Mouse (Mus musculus) testis, postnatal 10 days (tissue): ENCODE measurements around the gene Pbdc1.
"Not testable (repeated sequence)": the region's sequence is repeated elsewhere in the genome, so short reads cannot be mapped to it uniquely, and the experiment has no call there.

ENCODE experiments used
- DNase-seq: peaks from one replicate; pipeline ENCODE4 v3.0.0; 2021; ENCODE audit warnings: low spot score

The Pbdc1 gene

GRCm38 (mm10) chrX:105079615-105080092 lies at the start of gene Pbdc1:
Pbdc1 (plus strand) TSS chrX:105079756.
- DNase-seq, result peak; percentile 89

- no peak for DNase-seq
These were observed 41.9 kb upstream of the Pbdc1 start for GRCm38 (mm10) chrX:105037666-105038065.

DNA sequence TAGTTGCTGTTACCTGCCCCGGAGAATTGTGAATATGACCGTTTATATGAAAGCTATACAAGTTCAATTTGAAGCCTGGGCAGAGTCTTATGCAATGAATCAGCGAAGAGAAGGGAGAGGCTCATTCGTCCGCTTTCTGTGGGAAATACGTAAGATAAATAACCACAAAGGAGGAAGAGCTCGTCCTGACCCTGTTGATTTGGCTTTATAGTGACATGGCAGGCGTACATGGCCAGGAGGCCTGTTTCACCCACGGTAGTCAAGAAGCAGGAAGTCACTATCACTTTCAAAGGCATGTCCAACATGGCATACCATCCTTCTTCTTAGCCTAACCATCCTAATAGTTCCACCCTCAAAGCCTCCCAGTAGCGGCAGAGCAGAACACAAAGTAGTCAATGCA lies 15.3 kb upstream of the Pbdc1 start:
- DNase-seq, result no peak

DNA sequence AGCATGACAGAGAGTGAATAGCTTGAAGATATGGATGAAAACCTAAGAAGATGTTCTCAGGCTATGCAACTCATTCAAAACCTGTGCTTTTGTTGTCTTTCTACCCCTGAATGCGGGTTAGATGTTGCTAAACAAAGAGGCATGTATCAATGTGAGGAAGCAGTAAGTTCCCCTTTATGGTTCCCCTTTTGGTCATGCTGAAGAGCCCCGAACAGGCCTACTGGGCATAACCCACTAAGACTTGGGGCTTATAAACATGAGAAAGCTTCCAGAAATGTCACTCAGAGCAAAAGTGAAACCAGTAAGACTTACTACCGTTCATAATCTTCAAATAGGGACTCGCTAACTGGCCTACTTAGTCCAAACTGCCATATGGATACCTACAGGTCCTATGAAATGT lies 14.8 kb upstream of the Pbdc1 start:
- no peak for DNase-seq

DNA sequence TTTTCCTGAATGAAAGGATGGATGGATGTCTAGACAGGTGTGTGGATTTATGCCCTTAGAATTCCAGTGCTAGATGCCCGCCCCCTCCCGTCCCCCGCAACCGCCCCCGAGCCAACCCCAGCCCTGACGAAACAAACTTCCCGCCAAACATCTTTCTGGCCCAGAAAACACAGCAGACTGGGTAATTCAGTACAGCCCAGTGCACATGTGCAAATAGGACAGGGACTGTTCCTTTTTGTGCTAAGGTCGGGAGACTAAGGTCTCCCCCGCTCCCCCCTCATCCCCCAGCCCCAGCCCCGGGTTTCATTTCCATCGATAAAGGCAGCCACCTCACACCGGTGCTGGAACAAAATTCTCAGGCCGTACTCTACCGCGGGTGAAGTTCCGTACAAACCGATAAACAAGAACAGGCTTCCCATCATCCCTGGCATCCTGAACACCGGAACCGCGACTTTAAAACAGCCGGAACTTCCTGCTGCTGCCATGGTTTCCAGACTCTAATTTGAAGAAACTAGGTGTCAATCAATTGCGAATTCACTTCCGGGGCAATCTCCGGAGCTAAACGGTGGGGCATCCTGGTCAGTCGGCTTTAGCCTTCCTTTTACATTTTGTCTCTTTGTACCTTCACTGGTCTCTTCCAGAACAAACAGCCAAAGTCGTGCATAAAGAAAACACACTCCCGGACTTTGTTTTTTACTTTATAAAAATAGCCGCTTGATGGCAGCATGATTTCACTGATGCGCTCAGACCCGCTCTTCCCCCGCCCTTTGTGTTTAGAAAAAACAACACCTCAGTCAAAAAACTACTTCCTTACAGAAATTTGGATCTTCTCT lies 9.7 kb upstream of the Pbdc1 start:
- peak; percentile 56 for DNase-seq

GRCm38 (mm10) chrX:105079151-105079550 lies 405 bp upstream of the Pbdc1 start:
- no peak for DNase-seq

DNA sequence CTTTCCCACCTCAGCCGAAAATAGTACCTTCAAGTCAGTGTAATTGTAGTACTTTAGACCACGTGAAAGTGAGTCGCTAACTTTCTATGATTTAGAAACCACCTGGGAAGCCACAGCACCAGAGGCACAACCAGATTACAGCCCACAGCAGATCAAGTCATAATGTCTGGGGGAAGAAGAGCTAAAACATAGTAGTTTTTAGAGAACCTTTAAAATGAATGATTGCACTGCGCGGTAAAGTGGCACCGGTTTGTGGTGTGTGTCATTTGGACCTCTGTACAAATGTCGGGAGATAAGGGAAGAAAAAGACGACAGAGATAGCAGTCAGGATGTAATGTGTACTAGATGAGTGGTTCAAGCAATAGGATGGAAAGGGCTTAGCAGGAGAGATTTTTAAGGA lies 540 bp downstream of the Pbdc1 start:
- no peak for DNase-seq

- DNase-seq, result not testable (repeated sequence)
These were observed 3.5 kb downstream of the Pbdc1 start for GRCm38 (mm10) chrX:105083013-105083412.

DNA sequence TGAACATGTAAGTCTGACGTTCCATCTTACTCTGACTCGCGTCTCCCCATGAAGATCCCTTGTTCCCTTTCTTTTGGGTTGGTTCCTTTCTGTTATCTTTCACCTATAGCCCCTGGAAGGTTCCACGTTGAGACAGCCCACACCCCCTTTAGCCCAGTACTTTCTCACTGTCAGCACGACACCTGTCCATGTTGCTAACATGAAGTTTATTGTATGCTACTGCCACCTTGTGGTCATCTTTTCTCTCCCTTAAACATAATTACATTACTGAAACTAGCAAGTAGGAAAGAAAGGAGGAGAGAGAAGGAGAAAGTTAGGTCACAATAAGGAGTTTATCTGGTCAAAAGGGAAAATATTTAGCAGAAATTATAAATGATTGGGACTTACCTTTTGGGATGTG lies 24.6 kb downstream of the Pbdc1 start:
- no peak for DNase-seq

- no peak for DNase-seq
These were observed 35.4 kb downstream of the Pbdc1 start for GRCm38 (mm10) chrX:105114994-105115393.

- peak; percentile 75 for DNase-seq
These were observed 41.0 kb downstream of the Pbdc1 start, which contains the start of gene Magee1 for GRCm38 (mm10) chrX:105120275-105121226. Magee1 (plus strand) TSS chrX:105120378.

DNA sequence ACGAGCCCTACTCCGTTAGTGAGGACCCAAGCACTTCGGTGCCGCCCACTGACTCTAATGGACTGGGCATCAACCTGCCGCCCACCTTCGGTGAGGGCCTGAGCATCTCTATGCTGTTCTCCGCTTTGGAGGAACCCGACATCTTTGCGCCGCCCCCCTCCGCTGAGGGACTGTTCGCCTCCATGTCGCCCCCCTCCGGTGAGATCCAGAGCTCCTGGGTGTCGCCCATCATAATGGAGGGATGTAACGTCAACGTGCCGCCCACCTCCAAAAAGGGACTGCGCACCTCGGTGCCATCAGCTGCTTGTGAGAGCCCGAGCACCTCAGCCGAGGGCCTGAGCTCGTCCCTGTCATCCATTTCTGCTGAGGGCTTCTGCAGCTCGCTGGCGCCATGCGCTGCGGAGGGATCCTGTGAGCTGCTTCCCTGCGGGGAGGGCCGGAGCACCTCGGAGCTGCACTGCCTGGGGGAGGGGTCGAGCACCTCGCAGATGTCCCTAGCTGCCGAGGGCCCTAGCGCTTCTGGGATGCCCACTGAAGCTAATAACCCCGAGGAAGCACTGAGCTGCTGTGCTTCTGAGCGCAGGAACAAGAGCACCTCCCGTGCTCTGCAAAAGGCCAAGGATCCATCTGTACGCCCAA lies 41.8 kb downstream of the Pbdc1 start:
- DNase-seq, result peak; percentile 82

DNA sequence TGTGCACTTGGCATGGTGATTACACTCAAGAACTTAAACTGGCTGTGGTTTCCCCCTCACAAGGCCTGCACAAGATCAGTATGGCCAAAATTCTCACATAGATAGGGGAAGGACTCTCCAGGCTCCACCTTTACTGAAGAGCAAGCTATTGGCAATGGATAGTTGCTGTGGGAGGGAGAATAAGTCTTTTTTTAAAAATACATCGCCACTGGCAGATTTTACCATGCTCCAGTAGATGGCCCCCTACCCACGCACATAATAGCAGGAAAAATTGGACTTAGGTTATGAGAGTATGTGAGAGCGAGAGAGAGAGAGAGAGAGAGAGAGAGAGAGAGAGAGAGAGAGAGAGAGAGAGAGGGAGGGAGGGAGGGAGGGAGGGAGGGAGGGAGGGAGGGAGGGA lies 45.3 kb downstream of the Pbdc1 start:
- no peak for DNase-seq

- no peak for DNase-seq
These were observed 72.4 kb downstream of the Pbdc1 start for GRCm38 (mm10) chrX:105151872-105152461.

GRCm38 (mm10) chrX:105165007-105165406 lies 85.5 kb downstream of the Pbdc1 start:
- not testable (repeated sequence) for DNase-seq
